Mouse (Mus musculus): ENCODE measurements around the gene Pus1. TPM values are rescaled to one million over a fixed set of nuclear protein-coding genes. Genes with fewer than 3 reads are reported as not detected.

Gene Pus1
- polyA plus RNA-seq, 1 experiment from 2014 or later = 12.5 TPM

DNA sequence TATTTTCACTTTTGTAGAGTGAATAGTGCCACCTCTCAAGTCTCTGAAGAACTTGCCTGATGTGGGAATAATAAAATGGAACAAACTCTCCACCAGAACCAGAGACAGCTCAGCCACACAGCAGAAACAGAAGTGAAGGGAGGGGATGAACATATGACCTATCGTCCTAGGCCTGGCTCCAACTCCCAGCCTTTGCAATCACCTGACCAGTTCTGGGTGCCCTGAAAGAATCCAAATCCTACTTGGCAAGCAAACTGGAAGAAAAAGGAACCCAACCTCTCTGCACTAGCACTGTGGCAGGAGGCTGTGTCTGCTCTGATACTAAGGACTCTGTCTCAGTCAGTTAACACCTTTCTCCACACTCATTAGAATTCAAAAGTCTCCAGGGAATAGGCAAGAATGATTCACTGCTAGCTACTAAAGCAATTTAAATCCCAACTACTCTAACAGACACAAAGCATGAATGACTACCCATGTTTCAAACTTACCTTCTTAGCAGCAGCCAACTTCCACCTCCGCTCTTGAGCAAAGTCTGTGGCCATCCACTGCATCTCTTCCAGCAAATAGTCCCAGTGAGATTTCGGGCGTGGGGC is 47.1 kb downstream of the Pus1 start:
- DNase-seq (ENCODE audit: low spot score) = no peak
- Histone ChIP-seq H3K4me1 (ENCODE audit: insufficient read depth, low read depth, low read length) (no peaks in the 10 kb centered on the region), H3K27me3 (replicated peaks; ENCODE audit: insufficient read depth, low read length) (no peaks in the 10 kb centered on the region), H3K9me3 (ENCODE audit: low read length) (no peaks in the 10 kb centered on the region), H3K36me3 (ENCODE audit: insufficient read depth, low read length) (peaks cover 32% of the 10 kb centered on the region), H3K4me2 (replicated peaks; ENCODE audit: low read depth, low read length) (no peak overlapping the region), H3K4me3 (ENCODE audit: low read depth, low read length) (no peak overlapping the region), H3K27ac (ENCODE audit: low read length) (no peak overlapping the region), H3K9ac (replicated peaks; ENCODE audit: low read depth) (no peak overlapping the region)
- ATAC-seq = no peak
- 93% methylated on average over 4 of the region's 4 CpGs for WGBS
- TF ChIP-seq CTCF (IDR thresholded peaks at IDR 0.05) (no peak), EP300 (IDR thresholded peaks at IDR 0.05) (no peak)

DNA sequence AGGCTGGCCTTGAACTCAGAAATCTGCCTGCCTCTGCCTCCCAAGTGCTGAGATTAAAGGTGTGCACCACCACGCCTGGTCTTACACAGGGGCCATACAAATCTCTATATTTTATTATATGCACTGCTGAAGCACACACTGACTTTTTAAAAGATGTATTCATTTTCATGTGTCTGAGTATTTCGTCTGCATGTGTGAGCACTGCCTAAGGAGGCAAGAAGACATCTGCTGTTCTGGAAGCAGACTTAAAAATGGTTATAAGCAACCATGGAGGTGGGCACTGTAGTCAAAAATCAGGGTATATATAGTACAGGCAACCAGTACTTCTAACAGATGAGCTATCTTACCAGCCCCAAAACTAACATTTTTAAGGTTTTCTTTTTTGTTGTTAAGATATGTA is 49.2 kb downstream of the Pus1 start:
- H3K4me1 ChIP-seq (ENCODE audit: insufficient read depth, low read depth, low read length) = no peaks in the 10 kb centered on the region
- H3K9me3 ChIP-seq (ENCODE audit: low read length) = no peaks in the 10 kb centered on the region
- no peak overlapping the region for H3K4me3 ChIP-seq (ENCODE audit: low read depth, low read length)
- no peaks in the 10 kb centered on the region for H3K27me3 ChIP-seq (replicated peaks; ENCODE audit: insufficient read depth, low read length)
- ATAC-seq (no peak), DNase-seq (ENCODE audit: low spot score) (no peak)
- no peak overlapping the region for H3K9ac ChIP-seq (replicated peaks; ENCODE audit: low read depth)
- no peak overlapping the region for H3K27ac ChIP-seq (ENCODE audit: low read length)
- no peak overlapping the region for H3K4me2 ChIP-seq (replicated peaks; ENCODE audit: low read depth, low read length)
- WGBS = 87% methylated on average over 2 of the region's 2 CpGs
- no peak for TF ChIP-seq CTCF (IDR thresholded peaks at IDR 0.05)
- no peak for TF ChIP-seq EP300 (IDR thresholded peaks at IDR 0.05)
- peaks cover 32% of the 10 kb centered on the region for H3K36me3 ChIP-seq (ENCODE audit: insufficient read depth, low read length)

GRCm38 (mm10) chr5:110727850-110728249 is 52.6 kb downstream of the Pus1 start:
- DNase-seq (ENCODE audit: low spot score) (peak; percentile 88), ATAC-seq (peak; percentile 94)
- Histone ChIP-seq H3K4me2 (replicated peaks; ENCODE audit: low read depth, low read length) (no peak overlapping the region), H3K9ac (replicated peaks; ENCODE audit: low read depth) (no peak overlapping the region), H3K27me3 (replicated peaks; ENCODE audit: insufficient read depth, low read length) (no peaks in the 10 kb centered on the region), H3K27ac (ENCODE audit: low read length) (peak overlapping the region; percentile 48; the same call in 1 of the 2 replicates), H3K4me3 (ENCODE audit: low read depth, low read length) (no peak overlapping the region), H3K9me3 (ENCODE audit: low read length) (no peaks in the 10 kb centered on the region), H3K4me1 (ENCODE audit: insufficient read depth, low read depth, low read length) (peaks cover 4% of the 10 kb centered on the region; the same call in 1 of the 2 replicates), H3K36me3 (ENCODE audit: insufficient read depth, low read length) (peaks cover 26% of the 10 kb centered on the region; the same call in 1 of the 2 replicates)
- WGBS = 51% methylated on average over 1 of the region's 1 CpGs
- no peak for TF ChIP-seq CTCF (IDR thresholded peaks at IDR 0.05)
- TF ChIP-seq EP300 (IDR thresholded peaks at IDR 0.05) = peak; percentile 97

Other genes with a start within 250 kb of the Pus1 start
- gene Galnt9, start 236.3 kb downstream of the Pus1 start, polyA plus RNA-seq (2015; fragmentation: Nextera tagmentation; extraction: Ambion mirVana) = 0.18 and 0.26 TPM in 2 replicates
- gene Noc4l, start 127.2 kb downstream of the Pus1 start, polyA plus RNA-seq (2015; fragmentation: Nextera tagmentation; extraction: Ambion mirVana) = 16.2 and 18.9 TPM in 2 replicates
- 7.3 and 7.4 TPM in 2 replicates for gene Ddx51, start 127.2 kb downstream of the Pus1 start, polyA plus RNA-seq (2015; fragmentation: Nextera tagmentation; extraction: Ambion mirVana)
- 16.7 and 17.5 TPM in 2 replicates for gene Ep400, start 9.9 kb downstream of the Pus1 start, polyA plus RNA-seq (2015; fragmentation: Nextera tagmentation; extraction: Ambion mirVana)
- gene Ulk1, start 29.4 kb upstream of the Pus1 start, polyA plus RNA-seq (2015; fragmentation: Nextera tagmentation; extraction: Ambion mirVana) = 11.8 and 11.9 TPM in 2 replicates
- 30.2 and 32.0 TPM in 2 replicates for gene Hscb, start 59.1 kb upstream of the Pus1 start, polyA plus RNA-seq (2015; fragmentation: Nextera tagmentation; extraction: Ambion mirVana)
- gene Chek2, start 59.3 kb upstream of the Pus1 start, polyA plus RNA-seq (2015; fragmentation: Nextera tagmentation; extraction: Ambion mirVana) = 5.7 and 7.9 TPM in 2 replicates
- gene Ttc28, start 99.1 kb upstream of the Pus1 start, polyA plus RNA-seq (2015; fragmentation: Nextera tagmentation; extraction: Ambion mirVana) = 5.4 and 6.8 TPM in 2 replicates